Mouse (Mus musculus) forebrain, postnatal 0 days (tissue): ENCODE data around the gene Rinl. TPM values are rescaled to one million over a fixed set of nuclear protein-coding genes. Genes with fewer than 3 reads are reported as not detected.

Experiments
- ATAC-seq: fragments of 200-750 bp; cut with Nextera tagmentation; 2 replicates; pipeline ENCODE4 v1.8.0; 2017; ENCODE audit warnings: mild to moderate bottlenecking, moderate library complexity
- DNase-seq: peaks from one replicate; pipeline ENCODE4 v3.0.0-alpha.2; 2015
- H3K27ac ChIP-seq: fragments of 300-500 bp; sonication (generic); 2 replicates; pipeline ENCODE4 v1.5.1; 2014; ENCODE audit warnings: low read depth, mild to moderate bottlenecking, antibody characterized with exemption, low read length, moderate library complexity, mixed read lengths
- H3K27me3 ChIP-seq: fragments of 300-500 bp; sonication (generic); 2 replicates; pipeline ENCODE4 v1.6.1; 2014; ENCODE audit warnings: mild to moderate bottlenecking, low read length, mixed read lengths; ENCODE audit not compliant: insufficient read depth
- H3K36me3 ChIP-seq: fragments of 300-500 bp; sonication (generic); 2 replicates; pipeline ENCODE4 v1.6.1; 2014; ENCODE audit warnings: mild to moderate bottlenecking, moderate library complexity; ENCODE audit not compliant: insufficient read depth
- H3K4me1 ChIP-seq: fragments of 300-500 bp; sonication (generic); 2 replicates; pipeline ENCODE4 v1.6.1; 2014; ENCODE audit warnings: antibody characterized with exemption; ENCODE audit not compliant: insufficient read depth
- H3K4me2 ChIP-seq: fragments of 300-500 bp; sonication (generic); 2 replicates; pipeline ENCODE4 v1.6.1; 2014; ENCODE audit warnings: low read depth, mild to moderate bottlenecking, moderate library complexity
- H3K4me3 ChIP-seq: fragments of 300-500 bp; sonication (generic); 2 replicates; pipeline ENCODE4 v1.5.1; 2014; ENCODE audit warnings: low read depth, low read length, mixed read lengths
- H3K9ac ChIP-seq: fragments of 300-500 bp; sonication (generic); 2 replicates; pipeline ENCODE4 v1.6.1; 2014; ENCODE audit warnings: mild to moderate bottlenecking
- H3K9me3 ChIP-seq: fragments of 300-500 bp; sonication (generic); 2 replicates; pipeline ENCODE4 v1.6.1; 2016; ENCODE audit warnings: low read length
- CTCF ChIP-seq: sonication (generic); IDR thresholded peaks from 2 replicates; pipeline ENCODE4 v1.5.1; 2016; ENCODE audit warnings: antibody characterized with exemption, control low read depth, low read depth
- WGBS: fragments of 180-500 bp; shearing (Covaris S2); extraction: QIAGEN DNeasy Blood & Tissue Kit; methylation state at CpG from one replicate; pipeline ENCODE4 v1.1.7; 2014; 5-methylcytosine and 5-hydroxymethylcytosine counted together
- polyA plus RNA-seq: library from polyadenylated mRNA; unstranded; fragments of >200 nt; fragmentation: Nextera tagmentation; extraction: Ambion mirVana; gene quantifications from 2 replicates; pipeline ENCODE4 v1.2.1, GENCODE M21; 2015
- total RNA-seq: library from RNA; depleted of rRNA; stranded (reverse); fragments of >200 nt; gene quantifications from 2 replicates; pipeline ENCODE4 v1.2.3, GENCODE M21; 2014

Rinl gene
- total and polyA plus RNA-seq, 2 experiments from 2014 or later: 1.6 to 2.1 TPM

DNA sequence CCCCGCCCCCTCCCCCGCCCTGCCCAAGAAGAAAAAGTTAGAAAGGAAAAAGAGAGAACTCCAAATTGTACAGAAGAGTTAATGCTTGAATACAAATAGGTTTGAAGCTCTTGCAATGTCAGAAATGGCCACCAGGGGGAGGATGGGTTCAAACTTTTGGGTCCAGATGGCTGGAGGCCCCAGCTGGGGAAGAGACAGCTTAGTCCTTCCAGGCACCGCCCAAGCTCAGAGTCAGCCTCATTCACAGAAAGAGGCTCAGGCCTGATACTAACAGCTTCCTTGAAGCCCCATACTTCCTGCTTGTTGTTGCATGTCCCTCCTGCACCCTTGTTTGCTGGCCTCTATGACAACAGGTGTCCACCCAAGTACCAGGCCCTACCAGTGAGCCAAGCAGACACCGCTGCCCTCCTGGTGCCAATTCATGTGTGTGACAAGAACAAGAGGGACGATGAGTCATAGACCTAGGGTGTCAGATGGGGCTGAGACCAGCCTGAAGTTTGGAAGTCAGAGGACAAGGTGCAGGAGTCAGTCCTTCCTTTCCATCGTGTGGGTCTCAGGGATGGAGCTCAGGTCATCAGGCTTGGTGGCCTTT lies 8.6 kb upstream of the Rinl start:
- 47% methylated on average over 6 of the region's 6 CpGs for WGBS
- Histone ChIP-seq H3K27me3 (no peaks in the 10 kb centered on the region), H3K27ac (0 out of 2 replicates have a peak overlapping the region, but pooled peaks have one; percentile 17), H3K4me1 (peaks cover 3% of the 10 kb centered on the region; the same call in 1 of the 2 replicates), H3K36me3 (peaks cover 31% of the 10 kb centered on the region), H3K4me3 (no peak overlapping the region), H3K9ac (no peak overlapping the region), H3K4me2 (no peak overlapping the region), H3K9me3 (no peaks in the 10 kb centered on the region)
- DNase-seq: peak; percentile 90
- ATAC-seq: peak; percentile 90
- peak; percentile 81 for TF ChIP-seq CTCF

DNA sequence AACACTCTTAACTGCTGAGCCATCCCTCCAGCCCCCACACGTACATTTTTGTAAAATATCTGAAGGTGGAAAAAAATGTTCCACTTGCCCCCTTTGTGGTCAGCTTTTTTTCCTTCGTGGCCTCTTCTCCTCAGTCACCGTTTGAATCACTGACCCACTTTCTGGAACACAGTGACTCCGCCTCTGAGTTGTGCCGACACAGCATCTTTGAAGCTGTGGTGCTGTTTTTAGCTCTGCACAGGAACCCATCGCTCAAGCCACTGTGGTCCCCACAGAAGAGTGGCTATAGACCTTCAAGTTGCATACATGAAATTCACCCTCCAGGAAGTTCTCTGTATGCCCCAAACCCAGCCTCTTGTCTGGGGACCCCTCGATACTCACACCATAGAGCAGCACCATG lies 7.9 kb upstream of the Rinl start:
- Histone ChIP-seq H3K9ac (no peak overlapping the region), H3K4me3 (no peak overlapping the region), H3K27ac (no peak overlapping the region), H3K4me1 (peaks cover 3% of the 10 kb centered on the region; the same call in 1 of the 2 replicates), H3K36me3 (peaks cover 30% of the 10 kb centered on the region), H3K27me3 (no peaks in the 10 kb centered on the region), H3K9me3 (no peaks in the 10 kb centered on the region), H3K4me2 (no peak overlapping the region)
- DNase-seq: no peak
- TF ChIP-seq CTCF: no peak
- no peak for ATAC-seq
- 69% methylated on average over 7 of the region's 7 CpGs for WGBS

DNA sequence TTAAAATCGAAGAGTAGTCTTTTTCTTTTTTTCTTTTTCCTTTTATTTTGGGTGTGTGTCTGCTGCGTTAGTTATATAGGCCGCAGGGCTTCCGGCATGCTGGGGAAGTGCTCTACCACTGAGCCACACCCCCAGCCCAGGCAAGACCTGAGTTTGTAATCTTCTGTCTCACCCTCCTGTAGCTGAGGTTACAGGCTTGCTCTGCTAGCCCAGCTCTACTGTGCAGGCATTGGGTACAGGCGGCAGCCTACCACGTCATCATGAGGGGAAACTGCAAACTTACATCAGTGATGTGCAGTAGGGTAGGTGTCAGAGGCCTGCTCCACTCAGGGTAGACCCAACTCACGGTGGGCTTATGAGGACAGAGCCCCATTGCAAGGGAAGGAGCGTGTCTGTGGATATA lies 7.5 kb upstream of the Rinl start:
- Histone ChIP-seq H3K9me3 (no peaks in the 10 kb centered on the region), H3K27me3 (no peaks in the 10 kb centered on the region), H3K9ac (no peak overlapping the region), H3K4me1 (peaks cover 3% of the 10 kb centered on the region; the same call in 1 of the 2 replicates), H3K36me3 (peaks cover 33% of the 10 kb centered on the region), H3K27ac (no peak overlapping the region), H3K4me3 (no peak overlapping the region), H3K4me2 (no peak overlapping the region)
- 88% methylated on average over 8 of the region's 8 CpGs for WGBS
- DNase-seq (no peak), ATAC-seq (no peak)
- TF ChIP-seq CTCF: no peak

DNA sequence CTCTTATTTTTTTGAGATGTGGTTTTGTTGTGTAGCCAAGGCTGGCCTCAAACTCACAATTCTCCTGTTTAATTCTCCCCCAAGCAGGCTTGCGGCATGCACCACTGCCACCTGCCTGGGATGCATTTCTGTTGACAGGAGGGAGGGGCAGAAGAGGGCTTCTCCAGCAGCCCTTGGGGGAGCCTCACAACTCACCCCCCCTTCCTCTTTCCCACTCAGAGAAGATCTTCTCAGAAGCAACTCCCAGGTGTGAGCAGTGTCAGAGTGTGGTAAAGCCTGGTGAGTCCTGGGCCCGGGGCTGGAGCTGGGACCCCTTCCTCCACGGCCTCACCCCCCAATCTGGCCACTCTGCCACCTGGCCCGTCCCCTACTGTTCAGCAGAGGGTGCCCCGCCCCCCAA lies 3.6 kb upstream of the Rinl start:
- WGBS: 81% methylated on average over 5 of the region's 5 CpGs
- Histone ChIP-seq H3K27me3 (no peaks in the 10 kb centered on the region), H3K36me3 (peaks cover 30% of the 10 kb centered on the region), H3K9me3 (no peaks in the 10 kb centered on the region), H3K27ac (no peak overlapping the region), H3K9ac (no peak overlapping the region), H3K4me1 (peaks cover 3% of the 10 kb centered on the region; the same call in 1 of the 2 replicates), H3K4me2 (no peak overlapping the region), H3K4me3 (no peak overlapping the region)
- no peak for TF ChIP-seq CTCF
- DNase-seq: no peak
- ATAC-seq: no peak

DNA sequence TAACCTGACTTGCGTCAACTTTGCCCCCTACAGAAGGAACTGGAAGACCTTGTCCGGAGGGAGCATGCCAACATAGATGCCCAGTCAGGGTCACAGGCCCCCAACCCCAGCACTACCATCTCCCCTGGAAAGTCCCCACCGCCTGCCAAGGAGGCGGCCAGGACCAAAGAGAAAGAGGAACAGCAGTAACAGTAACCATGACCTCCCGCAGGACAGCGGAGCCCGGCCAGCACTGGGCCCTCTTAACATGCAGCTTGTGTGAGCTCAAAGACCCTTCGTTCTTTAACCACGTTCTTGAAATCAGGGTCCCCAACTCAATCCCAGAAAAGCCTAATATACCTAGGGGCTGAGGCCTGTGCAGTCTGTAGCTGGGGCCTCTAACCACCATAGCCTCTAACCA lies 885 bp upstream of the Rinl start:
- no peak for DNase-seq
- Histone ChIP-seq H3K36me3 (peaks cover 28% of the 10 kb centered on the region), H3K9ac (no peak overlapping the region), H3K9me3 (no peaks in the 10 kb centered on the region), H3K4me2 (no peak overlapping the region), H3K4me3 (no peak overlapping the region), H3K4me1 (no peaks in the 10 kb centered on the region), H3K27me3 (no peaks in the 10 kb centered on the region), H3K27ac (no peak overlapping the region)
- TF ChIP-seq CTCF: no peak
- WGBS: 96% methylated on average over 9 of the region's 9 CpGs
- no peak for ATAC-seq

DNA sequence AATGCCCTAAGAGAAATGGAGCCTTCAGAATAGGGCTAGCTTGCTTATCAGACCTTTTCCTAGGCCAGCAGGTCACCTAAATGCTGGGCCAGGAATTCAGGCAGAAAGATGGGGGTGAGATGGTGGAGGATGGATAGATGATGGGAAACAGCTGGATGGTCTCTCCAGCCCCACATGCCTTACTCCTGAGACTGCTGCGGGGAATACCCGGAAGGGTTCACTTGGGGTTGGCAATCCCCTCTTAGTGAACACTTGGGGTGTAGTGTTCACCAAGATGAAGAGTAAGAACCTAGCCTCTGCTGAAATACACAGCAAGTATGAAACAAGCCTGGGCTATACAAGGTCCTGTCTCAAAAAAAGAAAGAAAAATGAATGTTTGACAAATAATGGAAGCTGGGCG lies 466 bp downstream of the Rinl start:
- H3K4me1 ChIP-seq: no peaks in the 10 kb centered on the region
- H3K36me3 ChIP-seq: peaks cover 14% of the 10 kb centered on the region
- H3K4me2 ChIP-seq: no peak overlapping the region
- H3K9ac ChIP-seq: no peak overlapping the region
- no peak overlapping the region for H3K4me3 ChIP-seq
- H3K27ac ChIP-seq: no peak overlapping the region
- no peak for ATAC-seq
- no peak for TF ChIP-seq CTCF
- H3K27me3 ChIP-seq: no peaks in the 10 kb centered on the region
- 90% methylated on average over 3 of the region's 3 CpGs for WGBS
- no peaks in the 10 kb centered on the region for H3K9me3 ChIP-seq
- DNase-seq: no peak

DNA sequence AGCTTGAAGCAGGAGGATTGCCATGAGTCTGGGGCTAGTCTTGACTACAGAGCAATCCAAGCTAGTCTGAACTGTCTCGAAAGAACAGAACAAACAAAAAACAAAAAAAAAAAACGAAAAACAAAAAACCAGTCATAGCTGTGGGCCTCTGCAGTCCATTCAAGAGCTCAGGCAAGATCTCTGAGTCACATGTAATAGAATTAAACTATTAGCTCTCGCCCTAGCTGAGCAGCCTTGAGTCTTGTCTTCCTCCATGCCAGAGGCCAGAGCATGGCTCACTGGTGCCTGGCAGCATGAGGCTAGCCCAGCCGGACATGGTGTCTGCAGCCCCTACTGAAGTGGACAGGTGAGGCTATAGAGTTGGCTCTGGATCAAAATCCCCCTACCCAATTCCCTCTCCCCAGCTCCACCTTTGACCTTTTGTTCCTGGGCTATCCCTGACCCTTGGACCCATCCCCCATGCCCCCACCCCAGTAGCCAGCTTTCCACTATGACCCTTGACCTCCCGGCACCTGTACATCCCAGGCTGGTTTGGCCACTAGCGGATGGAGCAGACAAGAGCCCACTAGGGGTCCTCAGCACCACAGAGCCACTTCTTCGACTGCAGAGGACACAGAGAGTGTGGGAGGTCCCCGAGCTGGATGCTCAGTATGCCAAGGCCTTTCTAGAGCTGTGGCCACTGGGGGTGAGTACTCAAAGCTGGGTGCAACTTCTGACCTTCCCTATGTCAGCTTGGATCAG lies 1.5 kb downstream of the Rinl start:
- no peaks in the 10 kb centered on the region for H3K27me3 ChIP-seq
- DNase-seq: no peak
- H3K36me3 ChIP-seq: peaks cover 9% of the 10 kb centered on the region; the same call in 1 of the 2 replicates
- H3K4me3 ChIP-seq: no peak overlapping the region
- no peak overlapping the region for H3K4me2 ChIP-seq
- no peak overlapping the region for H3K9ac ChIP-seq
- TF ChIP-seq CTCF: peak; percentile 40
- H3K4me1 ChIP-seq: no peaks in the 10 kb centered on the region
- no peak overlapping the region for H3K27ac ChIP-seq
- no peak for ATAC-seq
- no peaks in the 10 kb centered on the region for H3K9me3 ChIP-seq
- WGBS: 52% methylated on average over 8 of the region's 8 CpGs
